Mouse (Mus musculus): ENCODE data around the gene Rptor. TPM values are rescaled to one million over a fixed set of nuclear protein-coding genes. Genes with fewer than 3 reads are reported as not detected.

Gene Rptor
- polyA plus RNA-seq, 1 experiment: 15.2 TPM

DNA sequence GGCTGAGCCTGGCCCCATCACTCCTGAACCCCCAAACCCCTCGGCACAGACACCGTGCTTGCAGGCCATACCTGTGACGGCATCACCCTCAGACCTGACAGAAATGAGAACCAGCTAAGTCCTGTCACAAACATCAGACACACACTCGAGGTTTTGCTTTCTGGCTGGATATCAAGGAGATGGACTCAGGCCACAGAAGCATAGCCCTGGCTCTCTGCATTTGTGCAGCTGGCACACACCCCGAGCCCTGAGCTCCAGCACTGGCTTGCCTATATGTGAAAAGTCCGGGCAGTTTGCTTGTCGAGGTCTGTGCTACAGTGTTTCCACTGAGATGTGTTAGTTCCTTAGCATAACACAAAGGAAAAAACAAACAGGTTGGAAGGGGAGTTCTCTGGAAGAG is 305.0 kb downstream of the Rptor start:
- no peak for DNase-seq (ENCODE audit: low read depth, low spot score)
- WGBS: 53% methylated on average over 7 of the region's 7 CpGs

DNA sequence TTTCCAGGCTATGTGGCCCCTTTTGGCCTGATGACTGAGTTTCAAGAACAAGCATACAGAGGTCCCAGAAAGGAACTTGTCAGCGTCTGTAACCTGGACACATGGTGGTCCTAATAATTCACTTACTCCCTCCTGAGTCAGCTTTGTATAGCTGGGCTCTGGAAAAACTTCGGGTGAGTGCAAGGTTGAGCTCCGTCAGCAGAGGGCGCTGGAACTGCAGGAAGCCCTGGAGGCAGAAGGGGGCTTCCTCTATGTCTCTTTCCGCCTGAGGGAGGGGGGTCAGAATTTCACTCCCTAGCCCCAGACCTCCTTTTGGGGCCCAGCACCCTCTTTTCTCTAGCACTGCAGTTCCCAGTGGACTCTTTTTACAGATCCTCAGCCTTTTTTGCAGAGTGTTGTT is 306.7 kb downstream of the Rptor start:
- DNase-seq (ENCODE audit: low read depth, low spot score): no peak
- WGBS: 2% methylated on average over 5 of the region's 5 CpGs

DNA sequence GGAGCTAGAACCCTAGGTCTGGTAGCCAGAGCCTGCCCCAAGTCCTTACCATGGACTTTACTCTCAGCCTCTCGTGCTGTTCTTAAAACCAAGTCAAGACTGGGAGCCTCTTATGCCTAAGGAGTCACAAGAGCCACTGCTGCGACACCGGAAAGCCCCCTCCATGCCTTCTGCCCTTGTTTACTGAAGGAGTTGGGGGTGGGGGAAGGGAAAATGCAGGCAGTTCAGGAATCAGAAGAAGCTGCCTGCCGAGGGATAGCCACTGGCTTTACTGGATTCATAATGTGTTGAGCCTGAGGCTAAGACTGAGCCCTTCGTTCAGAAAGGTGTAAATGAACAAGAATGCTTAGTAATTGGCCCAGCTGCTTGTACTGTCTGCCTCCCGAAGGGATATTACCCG is 310.1 kb downstream of the Rptor start:
- 14% methylated on average over 7 of the region's 7 CpGs for WGBS
- no peak for DNase-seq (ENCODE audit: low read depth, low spot score)

DNA sequence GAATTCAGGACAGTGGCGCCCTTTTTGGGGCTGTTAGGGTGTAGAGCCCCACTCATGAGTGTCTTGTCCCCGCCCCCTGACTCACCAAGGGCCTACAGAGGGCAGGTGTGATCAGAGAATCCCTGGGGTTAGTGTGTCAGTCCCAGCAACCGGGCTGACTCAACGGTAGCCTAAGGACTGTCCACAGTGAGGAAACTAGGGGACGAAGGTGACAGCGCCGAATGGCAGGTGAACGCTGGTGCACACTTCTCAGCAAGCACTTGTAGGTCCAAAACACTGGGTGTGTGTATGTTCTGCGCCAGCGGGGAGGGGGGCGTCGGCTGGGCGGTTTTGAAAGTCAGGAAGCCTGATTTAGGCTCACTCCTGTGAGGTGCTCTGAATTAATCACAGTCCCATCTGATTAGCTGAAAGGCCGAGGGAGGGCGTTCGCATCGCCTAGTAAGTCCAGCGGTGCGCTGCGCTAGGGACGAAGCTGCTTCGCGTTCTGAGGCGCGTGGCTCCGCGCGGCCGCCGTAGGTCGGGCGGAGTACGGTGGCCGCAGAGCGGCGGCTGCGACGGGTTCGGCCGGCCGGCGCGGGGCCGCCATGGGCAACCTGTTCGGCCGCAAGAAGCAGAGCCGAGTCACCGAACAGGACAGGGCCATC is 310.7 kb downstream of the Rptor start, which contains the start of gene Chmp6:
TSS of gene Chmp6 (plus strand) at position 151 of the 644 bp plus-strand sequence.
- under 1% methylated on average over 48 of the region's 48 CpGs for WGBS
- DNase-seq (ENCODE audit: low read depth, low spot score): no peak

DNA sequence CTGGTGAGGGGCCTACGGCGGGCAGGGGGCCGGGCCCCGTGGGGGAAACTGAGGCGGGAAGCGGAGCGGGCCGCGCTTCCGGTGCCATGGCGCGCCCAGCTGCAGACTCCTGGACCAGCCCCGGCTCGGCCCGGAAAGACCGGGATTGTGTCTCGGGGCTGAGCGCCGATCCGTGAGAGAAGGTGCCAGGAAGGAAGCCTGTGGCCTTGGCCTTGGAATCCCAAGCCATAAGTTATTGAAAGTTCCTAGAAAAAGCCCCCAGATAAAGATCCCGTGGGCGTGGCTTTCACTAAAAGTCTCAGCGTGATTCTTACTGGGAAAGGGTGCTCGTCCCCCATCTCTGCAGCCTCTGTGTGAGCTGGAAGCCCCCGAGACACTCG is 311.2 kb downstream of the Rptor start:
- under 1% methylated on average over 26 of the region's 26 CpGs for WGBS
- DNase-seq (ENCODE audit: low read depth, low spot score): no peak

DNA sequence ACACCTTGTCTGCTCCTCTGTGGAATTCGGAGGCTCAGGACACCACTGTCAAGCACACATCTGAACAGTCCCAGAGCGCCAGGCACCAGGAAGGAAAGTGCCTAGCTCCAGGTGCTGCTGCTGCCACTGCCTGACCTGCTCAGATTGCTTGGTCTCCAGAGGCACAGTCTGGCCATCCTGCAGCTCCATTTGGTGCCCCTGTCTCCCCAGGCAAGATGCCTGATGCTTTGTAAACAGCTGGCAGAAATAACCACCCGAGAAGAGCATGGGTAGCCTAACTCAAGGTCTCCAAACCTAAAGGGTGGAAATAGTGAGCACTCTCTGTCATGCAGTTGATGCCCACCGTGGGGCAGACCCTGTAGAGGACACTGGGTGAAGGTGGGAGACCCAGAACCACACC is 311.7 kb downstream of the Rptor start:
- 3% methylated on average over 4 of the region's 4 CpGs for WGBS

DNA sequence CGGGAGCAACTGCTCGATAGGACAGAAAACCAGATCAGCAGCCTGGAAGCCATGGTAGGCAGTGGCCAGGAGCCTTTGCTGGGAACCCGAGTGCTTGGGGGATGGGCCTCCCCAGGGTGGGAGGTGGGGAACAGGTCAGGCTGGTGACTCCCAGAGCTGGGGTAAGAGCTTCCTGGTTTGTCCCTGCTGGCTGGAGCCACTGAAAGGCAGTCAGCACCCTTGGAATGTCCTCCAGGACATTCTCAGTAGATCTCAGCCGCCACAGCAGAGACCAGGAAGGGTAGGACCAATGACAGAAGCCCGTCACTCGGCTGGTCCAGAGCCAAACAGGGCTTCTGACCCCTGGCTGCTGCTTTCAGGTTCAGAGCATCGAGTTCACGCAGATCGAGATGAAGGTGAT is 313.0 kb downstream of the Rptor start:
- WGBS: 29% methylated on average over 9 of the region's 9 CpGs
- DNase-seq (ENCODE audit: low read depth, low spot score): no peak

More for the DNA sequence above, 311.7 kb downstream of the Rptor start:
- no peak for DNase-seq (ENCODE audit: low read depth, low spot score)

DNA sequence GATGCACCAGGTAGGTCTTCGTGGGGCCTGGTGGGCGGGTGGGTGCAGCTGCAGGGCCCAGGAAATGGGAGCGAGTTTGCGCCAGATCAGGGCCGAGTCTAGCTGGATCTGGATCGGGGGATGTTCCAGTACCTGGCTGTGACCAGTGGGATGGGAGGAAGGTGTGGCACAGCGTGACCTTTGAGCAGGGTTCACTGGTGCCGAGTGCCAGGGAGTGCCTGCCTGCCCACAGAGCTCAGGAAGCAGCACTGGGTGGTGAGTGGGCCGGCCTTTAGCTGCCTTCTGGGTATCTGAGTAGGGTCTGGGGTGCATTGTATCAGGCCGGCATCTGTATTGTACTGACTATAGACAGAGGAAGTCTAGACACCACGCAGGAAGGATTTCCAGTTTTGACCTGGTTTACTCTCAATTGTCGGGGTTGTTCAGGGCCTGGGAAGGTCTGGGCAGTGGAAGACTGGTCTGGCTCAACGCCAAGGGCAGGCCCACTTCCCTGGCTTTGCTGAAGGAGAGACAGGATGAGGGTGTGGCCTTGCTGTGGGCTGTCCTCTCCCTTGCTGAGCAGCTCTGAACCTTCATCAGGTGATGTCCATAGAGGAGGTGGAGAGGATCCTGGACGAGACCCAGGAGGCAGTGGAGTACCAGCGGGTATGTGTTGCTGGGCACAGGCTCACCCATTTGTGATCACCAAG is 313.5 kb downstream of the Rptor start:
- no peak for DNase-seq (ENCODE audit: low read depth, low spot score)
- 34% methylated on average over 15 of the region's 15 CpGs for WGBS

DNA sequence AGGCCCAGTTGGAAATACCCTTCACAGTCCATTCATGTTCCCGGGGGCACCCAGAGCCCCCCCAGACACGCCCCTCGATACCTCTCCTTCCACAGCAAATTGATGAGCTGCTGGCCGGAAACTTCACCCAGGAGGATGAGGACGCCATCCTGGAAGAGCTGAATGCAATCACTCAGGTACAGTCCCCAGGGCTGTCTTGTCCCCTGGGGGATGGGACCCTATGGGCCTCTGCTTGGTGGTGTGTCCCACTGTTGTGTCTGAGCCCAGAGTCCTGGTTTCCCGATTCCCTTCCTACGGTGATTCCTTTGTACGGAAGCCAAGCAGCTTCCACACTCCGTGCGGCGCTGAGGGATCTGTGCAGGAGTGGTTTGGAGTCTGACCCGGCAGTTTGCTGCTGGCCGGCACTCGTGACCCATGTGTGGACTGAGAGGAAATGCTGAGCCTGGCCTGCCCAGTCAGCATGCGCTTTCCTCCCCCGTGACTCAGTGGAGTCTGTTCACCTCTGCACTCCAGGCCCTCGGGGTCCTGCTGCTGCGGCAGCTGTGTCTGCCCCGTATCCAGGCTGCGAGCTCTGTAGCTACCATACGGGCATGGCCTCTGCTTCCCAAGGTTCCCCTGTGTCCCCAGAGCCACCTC is 314.2 kb downstream of the Rptor start:
- no peak for DNase-seq (ENCODE audit: low read depth, low spot score)
- 82% methylated on average over 21 of the region's 21 CpGs for WGBS

DNA sequence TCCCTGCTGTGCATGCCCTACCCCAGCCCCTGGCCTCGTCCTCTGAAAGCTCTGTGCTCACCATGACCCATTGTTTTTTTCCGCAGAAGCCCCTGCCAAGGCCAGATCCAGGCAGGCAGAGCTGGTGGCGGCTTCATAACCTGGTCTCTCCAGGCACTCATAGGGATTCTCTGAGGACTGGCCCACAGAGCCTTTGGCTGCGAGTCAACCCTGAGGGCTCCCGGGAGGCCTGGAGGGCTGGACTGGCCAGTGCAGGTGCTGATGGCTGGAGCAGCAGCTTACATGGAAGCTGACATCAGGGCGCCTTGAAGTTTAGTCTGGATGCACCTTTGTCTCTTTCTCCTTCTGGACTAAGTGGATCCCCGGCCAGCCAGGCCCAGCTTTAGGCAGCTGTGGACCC is 315.8 kb downstream of the Rptor start:
- no peak for DNase-seq (ENCODE audit: low read depth, low spot score)
- 90% methylated on average over 7 of the region's 7 CpGs for WGBS

DNA sequence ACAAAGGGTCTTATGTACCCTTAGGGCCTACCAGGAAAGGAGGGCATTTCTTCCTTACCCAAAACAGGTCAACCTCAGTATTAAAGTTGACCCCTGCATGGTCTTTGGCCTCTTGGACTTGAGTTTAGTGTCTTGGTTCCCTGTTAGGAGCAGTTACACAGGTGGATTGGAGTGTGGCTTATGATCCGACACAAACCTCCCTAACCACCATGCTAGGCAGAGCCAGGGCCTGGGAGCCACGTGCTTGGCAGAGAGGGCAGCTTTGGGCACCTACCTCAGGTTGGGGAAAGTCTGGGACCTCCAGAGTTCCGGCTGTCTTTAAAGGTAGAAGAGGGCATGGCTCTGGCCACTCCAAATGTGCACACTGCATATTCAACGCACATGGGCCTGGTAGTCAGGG is 316.7 kb downstream of the Rptor start:
- 92% methylated on average over 4 of the region's 4 CpGs for WGBS
- no peak for DNase-seq (ENCODE audit: low read depth, low spot score)

DNA sequence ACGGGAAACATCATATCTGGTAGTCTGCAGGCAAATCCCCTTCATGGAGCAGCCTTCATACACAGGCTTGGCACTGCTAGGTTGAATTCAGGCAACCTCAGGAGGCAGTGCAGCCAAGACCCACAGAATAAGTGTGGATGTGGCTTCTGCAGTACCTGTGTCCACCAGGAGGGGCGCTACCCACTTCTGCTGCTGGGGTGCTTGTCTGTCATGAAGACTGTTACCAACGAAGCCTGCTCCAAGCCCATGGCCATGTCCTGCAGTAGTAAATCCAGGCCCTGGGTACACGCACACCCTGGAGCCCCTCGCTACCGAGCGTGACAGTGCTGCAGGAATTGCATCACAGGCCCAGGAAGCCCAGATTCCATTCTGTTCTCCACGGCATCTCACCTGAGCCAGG is 317.2 kb downstream of the Rptor start:
- WGBS: 64% methylated on average over 8 of the region's 8 CpGs

DNA sequence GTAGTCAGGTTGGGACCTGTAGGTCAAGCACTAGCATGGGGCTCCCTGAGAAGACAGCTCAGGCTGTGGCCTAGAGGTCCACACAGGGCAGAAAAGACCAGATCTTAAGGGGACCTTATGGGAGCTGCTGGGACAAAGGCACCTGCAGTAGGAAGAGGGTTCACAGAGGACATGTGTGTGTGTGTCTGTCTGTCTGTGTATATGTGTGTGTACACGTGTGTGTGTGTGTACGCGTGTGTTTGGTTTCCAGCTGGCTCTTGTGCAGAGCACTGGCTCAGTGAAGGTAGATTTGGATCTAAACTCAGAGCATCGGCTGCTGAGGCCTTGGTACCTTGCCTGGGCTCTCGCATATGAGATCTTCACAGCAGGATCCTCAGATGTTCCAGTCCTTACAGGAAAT is 318.0 kb downstream of the Rptor start:
- DNase-seq (ENCODE audit: low read depth, low spot score): no peak
- 90% methylated on average over 5 of the region's 5 CpGs for WGBS

More for the DNA sequence above, 317.2 kb downstream of the Rptor start:
- no peak for DNase-seq (ENCODE audit: low read depth, low spot score)

DNA sequence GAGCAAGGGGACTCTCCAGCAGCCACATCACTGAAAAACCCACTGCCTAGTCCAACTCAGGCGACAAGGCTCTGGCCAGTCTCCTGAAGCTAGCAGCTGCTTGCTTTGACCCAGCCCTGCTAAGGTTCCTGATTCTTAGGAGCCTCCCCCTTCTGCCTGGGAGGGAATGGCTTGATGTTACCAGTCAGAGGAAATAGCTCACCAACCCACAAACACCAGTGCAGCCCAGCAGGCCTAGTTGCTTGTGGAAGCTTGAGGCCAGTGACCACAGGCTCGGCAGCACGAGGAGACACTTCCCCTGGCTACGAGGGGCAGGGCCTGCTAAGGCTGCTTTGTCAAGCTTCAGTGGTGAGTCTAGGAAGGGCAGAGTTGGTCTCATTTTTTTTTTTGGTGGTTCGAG is 322.5 kb downstream of the Rptor start:
- WGBS: 76% methylated on average over 5 of the region's 5 CpGs
- DNase-seq (ENCODE audit: low read depth, low spot score): no peak

DNA sequence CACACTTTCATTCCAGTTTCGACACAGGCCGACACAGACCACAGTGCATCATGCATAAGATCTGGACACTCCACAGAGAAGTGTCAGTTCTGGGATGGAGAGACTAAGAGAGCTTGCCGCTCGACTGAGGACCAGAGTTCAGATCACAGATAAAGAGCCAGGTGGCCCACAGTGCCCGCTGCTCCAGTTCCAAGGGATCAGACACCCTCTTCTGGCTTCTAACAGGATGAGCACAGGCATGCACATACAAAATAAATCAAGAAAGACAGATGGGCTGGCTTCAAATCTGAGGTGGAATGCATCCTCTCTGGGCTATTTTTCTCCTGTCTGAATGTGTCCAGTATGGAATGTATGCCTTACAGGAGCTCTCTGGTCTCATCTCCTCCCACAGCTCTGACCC is 324.1 kb downstream of the Rptor start:
- no peak for DNase-seq (ENCODE audit: low read depth, low spot score)
- 69% methylated on average over 5 of the region's 5 CpGs for WGBS

DNA sequence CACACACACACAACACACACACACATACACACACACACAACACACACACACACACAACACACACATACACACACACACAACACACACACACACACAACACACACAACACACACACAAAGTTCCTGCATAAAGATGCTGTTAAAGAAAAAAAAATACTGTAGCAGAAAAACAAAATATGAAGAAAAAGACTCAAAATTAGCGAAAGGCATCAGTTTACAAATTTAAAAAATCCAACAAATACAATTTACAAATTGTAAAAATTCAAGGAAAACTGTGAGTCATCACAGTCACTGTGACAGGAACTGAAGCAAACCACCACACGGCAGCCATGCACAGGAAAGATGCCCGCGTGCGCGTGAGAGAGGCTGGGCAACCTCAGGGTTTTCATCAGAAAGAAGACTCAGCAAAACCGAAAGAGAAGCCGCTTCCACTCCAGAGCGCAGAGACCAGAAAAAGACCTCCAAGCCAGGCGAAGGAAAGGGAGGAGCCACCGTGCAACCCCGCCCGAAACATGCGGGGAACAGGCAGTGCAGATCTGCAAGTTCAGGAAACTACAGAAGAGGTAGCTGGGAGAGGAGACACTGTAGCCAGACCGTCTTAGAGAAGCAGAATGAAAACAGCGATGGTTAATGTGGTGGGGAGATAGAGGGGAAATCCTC is 325.4 kb downstream of the Rptor start:
- no peak for DNase-seq (ENCODE audit: low read depth, low spot score)
- WGBS: 23% methylated on average over 16 of the region's 16 CpGs

DNA sequence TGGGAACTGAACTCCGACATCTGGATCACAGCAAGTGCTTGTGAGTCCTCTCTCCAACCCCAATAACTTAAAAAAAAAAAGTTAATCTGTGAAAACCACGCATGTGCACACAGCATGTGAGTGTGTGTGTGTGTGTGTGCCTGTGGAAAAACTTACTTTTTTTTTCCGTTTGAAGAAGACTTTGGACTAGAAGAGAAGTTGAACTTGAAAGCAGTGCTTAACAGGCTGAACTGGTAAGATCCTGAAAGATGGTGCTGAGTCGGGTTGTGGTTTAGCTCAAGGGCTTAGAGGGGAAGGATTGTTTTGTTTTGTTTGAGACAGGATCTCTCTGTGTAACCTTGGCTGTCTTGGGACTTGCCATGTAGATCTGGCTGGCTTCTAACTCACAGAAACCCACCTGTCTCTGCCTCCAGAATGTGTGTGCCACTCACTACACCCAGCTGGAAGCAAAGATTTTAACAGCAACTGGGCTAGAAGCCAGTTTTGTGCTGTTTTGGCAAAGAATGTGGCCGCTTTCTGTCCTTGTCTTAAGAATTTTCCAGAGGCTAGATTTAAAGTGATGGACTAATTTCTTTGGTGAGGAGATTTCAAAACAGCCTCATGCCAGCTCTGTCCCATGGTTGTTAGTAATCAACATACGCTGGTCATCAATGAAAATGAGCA is 327.0 kb downstream of the Rptor start:
- DNase-seq (ENCODE audit: low read depth, low spot score): no peak
- WGBS: 68% methylated on average over 6 of the region's 6 CpGs

DNA sequence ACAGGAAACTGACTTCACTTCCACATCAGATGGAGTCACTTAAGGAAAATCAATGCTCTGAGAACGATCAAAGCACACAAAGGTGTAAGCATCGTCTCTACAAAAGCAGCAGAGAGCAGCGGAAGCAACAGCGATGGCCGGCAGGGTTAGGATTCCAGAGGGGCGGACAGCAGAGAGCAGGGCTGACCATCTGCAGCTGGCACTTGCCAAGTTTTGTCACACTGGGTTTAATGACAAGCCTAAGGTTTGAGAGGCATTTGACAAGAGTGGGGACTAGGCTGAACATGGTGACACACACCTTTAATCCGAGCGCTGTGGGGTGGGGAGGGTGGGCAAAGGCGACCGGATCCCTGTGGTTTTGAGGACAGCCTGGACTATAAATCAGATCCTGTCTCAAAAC is 329.1 kb downstream of the Rptor start:
- 75% methylated on average over 10 of the region's 10 CpGs for WGBS
- DNase-seq (ENCODE audit: low read depth, low spot score): no peak

DNA sequence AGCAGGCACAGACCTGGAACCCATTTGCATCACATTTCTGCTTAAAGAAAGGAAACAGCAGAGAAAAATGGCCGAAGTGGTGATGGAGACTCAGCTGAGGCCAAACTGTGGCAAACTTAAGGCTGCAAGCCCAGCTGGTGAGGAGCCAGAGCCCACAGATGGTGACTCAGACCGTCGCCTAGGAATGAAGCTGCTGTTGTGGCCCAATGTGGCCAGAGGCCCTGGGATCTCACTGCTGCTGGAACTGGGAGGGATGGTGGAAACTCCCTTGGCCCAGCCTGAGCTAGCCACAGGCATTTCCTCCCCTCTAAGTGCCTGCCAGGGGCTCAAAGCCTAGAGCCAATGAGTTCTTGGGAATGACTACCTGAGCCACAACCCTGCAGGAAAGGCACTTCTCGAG is 330.4 kb downstream of the Rptor start:
- DNase-seq (ENCODE audit: low read depth, low spot score): no peak
- 40% methylated on average over 4 of the region's 4 CpGs for WGBS
